Mouse (Mus musculus) lung, postnatal 10 days (tissue): ENCODE measurements around the gene Tmtc2.
A peak's percentile ranks its signal among the peaks of the same experiment; 100 is the strongest.

Experiments used
- DNase-seq: peaks from one replicate; pipeline ENCODE4 v3.0.0; 2021

Gene Tmtc2

GRCm38 (mm10) chr10:105287064-105287463 is 287.2 kb downstream of the Tmtc2 start:
- DNase-seq, result no peak

GRCm38 (mm10) chr10:105286221-105286620 is 288.0 kb downstream of the Tmtc2 start:
- DNase-seq, result no peak

- peak; percentile 21 for DNase-seq
Measured at GRCm38 (mm10) chr10:105284171-105284570, 290.1 kb downstream of the Tmtc2 start.

GRCm38 (mm10) chr10:105280933-105281332 is 293.3 kb downstream of the Tmtc2 start:
- no peak for DNase-seq

GRCm38 (mm10) chr10:105260053-105260452 is 314.2 kb downstream of the Tmtc2 start:
- DNase-seq, result no peak

GRCm38 (mm10) chr10:105238291-105238690 is 336.0 kb downstream of the Tmtc2 start:
- peak; percentile 31 for DNase-seq

GRCm38 (mm10) chr10:105232864-105233263 is 341.4 kb downstream of the Tmtc2 start:
- DNase-seq, result no peak

- DNase-seq, result no peak
Measured at GRCm38 (mm10) chr10:105230416-105230815, 343.8 kb downstream of the Tmtc2 start.

- no peak for DNase-seq
Measured at GRCm38 (mm10) chr10:105228623-105229022, 345.6 kb downstream of the Tmtc2 start.

GRCm38 (mm10) chr10:105227631-105228030 is 346.6 kb downstream of the Tmtc2 start:
- DNase-seq, result no peak

GRCm38 (mm10) chr10:105225714-105226113 is 348.5 kb downstream of the Tmtc2 start:
- no peak for DNase-seq

GRCm38 (mm10) chr10:105222904-105223303 is 351.3 kb downstream of the Tmtc2 start:
- DNase-seq, result no peak

GRCm38 (mm10) chr10:105201491-105201890 is 372.8 kb downstream of the Tmtc2 start:
- no peak for DNase-seq

GRCm38 (mm10) chr10:105200678-105201077 is 373.6 kb downstream of the Tmtc2 start:
- no peak for DNase-seq

- no peak for DNase-seq
Measured at GRCm38 (mm10) chr10:105200092-105200491, 374.2 kb downstream of the Tmtc2 start.

- DNase-seq, result no peak
Measured at GRCm38 (mm10) chr10:105199515-105199914, 374.7 kb downstream of the Tmtc2 start.

GRCm38 (mm10) chr10:105195377-105195776 is 378.9 kb downstream of the Tmtc2 start:
- no peak for DNase-seq

- DNase-seq, result no peak
Measured at GRCm38 (mm10) chr10:105193756-105194460, 380.3 kb downstream of the Tmtc2 start.

GRCm38 (mm10) chr10:105192071-105192470 is 382.2 kb downstream of the Tmtc2 start:
- DNase-seq, result no peak

GRCm38 (mm10) chr10:105189746-105190145 is 384.5 kb downstream of the Tmtc2 start:
- no peak for DNase-seq

- DNase-seq, result no peak
Measured at GRCm38 (mm10) chr10:105186636-105187035, 387.6 kb downstream of the Tmtc2 start.

- DNase-seq, result no peak
Measured at GRCm38 (mm10) chr10:105168443-105169102, 405.7 kb downstream of the Tmtc2 start.

GRCm38 (mm10) chr10:105165291-105165690 is 409.0 kb downstream of the Tmtc2 start:
- DNase-seq, result no peak

GRCm38 (mm10) chr10:105153789-105154188 is 420.5 kb downstream of the Tmtc2 start:
- DNase-seq, result no peak

GRCm38 (mm10) chr10:105144382-105144781 is 429.9 kb downstream of the Tmtc2 start:
- DNase-seq, result peak; percentile 32
